In genomic region chr17:83895321-83895770, GRCm38 (mm10) we compare ENCODE assay signal across 10 mouse cellular contexts. TPM values are rescaled to one million over a fixed set of nuclear protein-coding genes. Genes with fewer than 3 reads are reported as not detected.
A peak's percentile ranks its signal among the peaks of the same experiment; 100 is the strongest.
DNase-seq lines count a peak whose midpoint lies in the region; ATAC-seq and TF ChIP-seq lines count a peak whose summit lies in the region.
"Had no signal": no experiment of that assay in that cellular context is flagged by ENCODE, and none has a peak within 500 bp of the region (broad histone marks: within the 10 kb centered on the region; RNA-seq: fewer than 3 reads in every experiment).

No protein-coding gene starts in this region.

- no peak overlapping the region for H3K4me2 ChIP-seq in limb, embryonic 11.5 days (ENCODE audit: low read depth, severe bottlenecking)
- no peak overlapping the region for H3K4me2 ChIP-seq in liver, postnatal 0 days (ENCODE audit: low read depth, low read length)
- H3K4me2 ChIP-seq: liver, embryonic 12.5 days had no signal

- no peak for TF ChIP-seq EP300 in liver, postnatal 0 days (IDR thresholded peaks at IDR 0.05; ENCODE audit: low read depth)

- no peak overlapping the region for H3K9ac ChIP-seq in limb, embryonic 11.5 days (ENCODE audit: low read length)
- H3K9ac ChIP-seq in liver, postnatal 0 days (replicated peaks) = no peak overlapping the region
- H3K9ac ChIP-seq: liver, embryonic 12.5 days had no signal

- peak; percentile 45 for DNase-seq in urinary bladder, postnatal 14 days (ENCODE audit: low spot score)
- DNase-seq in urinary bladder, postnatal 10 days (ENCODE audit: low spot score) = no peak
- peak; percentile 78 for DNase-seq in forelimb bud, embryonic 11.5 days (ENCODE audit: low read depth, low spot score)
- DNase-seq in limb, embryonic 11.5 days (ENCODE audit: low spot score) = peak; percentile 71
- no peak for DNase-seq in liver, postnatal 0 days
- DNase-seq in frontal cortex, adult 2 months (ENCODE audit: extremely low spot score in 1 of 2, low spot score in 1 of 2) = no peak
- no peak for DNase-seq in right cerebral cortex, adult 2 months (ENCODE audit: low spot score in 2 of 2)
- DNase-seq: cerebellum, adult 18-20 months had no signal

- no peaks in the 10 kb centered on the region for H3K36me3 ChIP-seq in limb, embryonic 11.5 days (ENCODE audit: control insufficient read depth, insufficient read depth, low read length)
- H3K36me3 ChIP-seq in liver, postnatal 0 days (replicated peaks; ENCODE audit: insufficient read depth, low read length) = no peaks in the 10 kb centered on the region
- H3K36me3 ChIP-seq: liver, embryonic 12.5 days had no signal

- H3K4me1 ChIP-seq in limb, embryonic 11.5 days (ENCODE audit: control insufficient read depth, insufficient read depth, low read length) = peaks cover 39% of the 10 kb centered on the region
- peaks cover 8% of the 10 kb centered on the region; the same call in 1 of the 2 replicates for H3K4me1 ChIP-seq in liver, postnatal 0 days (ENCODE audit: insufficient read depth)

- no peaks in the 10 kb centered on the region for H3K9me3 ChIP-seq in limb, embryonic 11.5 days (ENCODE audit: control insufficient read depth, low read length)
- H3K9me3 ChIP-seq in liver, postnatal 0 days (ENCODE audit: low read length) = no peaks in the 10 kb centered on the region
- H3K9me3 ChIP-seq: liver, embryonic 12.5 days had no signal

- peak overlapping the region; percentile 24 for H3K27ac ChIP-seq in limb, embryonic 11.5 days (replicated peaks; ENCODE audit: low read depth, low read length)
- no peak overlapping the region for H3K27ac ChIP-seq in liver, postnatal 0 days (ENCODE audit: low read depth)
- H3K27ac ChIP-seq: liver, embryonic 12.5 days had no signal

- WGBS in limb, embryonic 11.5 days = 13% methylated on average over 8 of the region's 8 CpGs
- WGBS in liver, postnatal 0 days (ENCODE audit: insufficient replicate concordance) = 69% methylated on average over 8 of the region's 8 CpGs

- H3K27me3 ChIP-seq in limb, embryonic 11.5 days (ENCODE audit: control insufficient read depth, insufficient read depth, low read length) = no peaks in the 10 kb centered on the region
- H3K27me3 ChIP-seq in liver, postnatal 0 days (ENCODE audit: insufficient read depth, low read length) = no peaks in the 10 kb centered on the region
- H3K27me3 ChIP-seq: liver, embryonic 12.5 days had no signal

- ATAC-seq in limb, embryonic 11.5 days (ENCODE audit: insufficient number of reproducible peaks, low FRiP score, low TSS enrichment, low read depth) = peak; percentile 38
- ATAC-seq in liver, postnatal 0 days = no peak
- ATAC-seq: liver, embryonic 12.5 days had no signal

- H3K4me3 ChIP-seq in limb, embryonic 11.5 days (ENCODE audit: low read depth, low read length) = no peak overlapping the region
- no peak overlapping the region for H3K4me3 ChIP-seq in liver, postnatal 0 days (ENCODE audit: low read depth, low read length)
- H3K4me3 ChIP-seq: liver, embryonic 12.5 days; myocyte had no signal

- TF ChIP-seq CTCF in liver, postnatal 0 days (IDR thresholded peaks at IDR 0.05; ENCODE audit: low read depth) = no peak

RNA-seq across cellular contexts. Expression of gene Haao, which starts 47.6 kb away (rescaled TPM):
- polyA plus RNA-seq in limb, embryonic 11.5 days (2014; fragmentation: Nextera tagmentation; extraction: Ambion mirVana) = 0.43 and 0.91 TPM in 2 replicates
- 93.3 and 104 TPM in 2 replicates for polyA plus RNA-seq in liver, postnatal 0 days (2015; fragmentation: Nextera tagmentation; extraction: Ambion mirVana)
- 0.11 and 0.16 TPM in 2 replicates for polyA plus RNA-seq in frontal cortex, adult 2 months (2012; rRNA removed)
- polyA plus RNA-seq: myocyte had no signal

Comparison
In these comparisons a context has a peak if more than half of its experiments do, and no peak if none do; other contexts are left out.
1. DNase-seq: peak in urinary bladder, postnatal 14 days (single experiment), forelimb bud, embryonic 11.5 days (single experiment) and limb, embryonic 11.5 days (single experiment); none in urinary bladder, postnatal 10 days (single experiment), liver, postnatal 0 days (single experiment), frontal cortex, adult 2 months (0 of 2) and right cerebral cortex, adult 2 months (0 of 2).
2. RNA of gene Haao, which starts 47.6 kb away (polyA plus RNA-seq): 93.3 to 104 TPM in liver, postnatal 0 days; 0.43 to 0.91 TPM in limb, embryonic 11.5 days and 0.11 to 0.16 TPM in frontal cortex, adult 2 months; every median in the first group is over 10 times any median in the second.